Mouse (Mus musculus): ENCODE data around the gene Mea1.
A peak's percentile ranks its signal among the peaks of the same experiment; 100 is the strongest.

Gene Mea1

GRCm38 (mm10) chr17:46678416-46678815 lies at the start of gene Mea1:
Gene Mea1 (plus strand): TSS chr17:46678793.
- DNase-seq (ENCODE audit: low spot score in 2 of 2), result no peak

DNA sequence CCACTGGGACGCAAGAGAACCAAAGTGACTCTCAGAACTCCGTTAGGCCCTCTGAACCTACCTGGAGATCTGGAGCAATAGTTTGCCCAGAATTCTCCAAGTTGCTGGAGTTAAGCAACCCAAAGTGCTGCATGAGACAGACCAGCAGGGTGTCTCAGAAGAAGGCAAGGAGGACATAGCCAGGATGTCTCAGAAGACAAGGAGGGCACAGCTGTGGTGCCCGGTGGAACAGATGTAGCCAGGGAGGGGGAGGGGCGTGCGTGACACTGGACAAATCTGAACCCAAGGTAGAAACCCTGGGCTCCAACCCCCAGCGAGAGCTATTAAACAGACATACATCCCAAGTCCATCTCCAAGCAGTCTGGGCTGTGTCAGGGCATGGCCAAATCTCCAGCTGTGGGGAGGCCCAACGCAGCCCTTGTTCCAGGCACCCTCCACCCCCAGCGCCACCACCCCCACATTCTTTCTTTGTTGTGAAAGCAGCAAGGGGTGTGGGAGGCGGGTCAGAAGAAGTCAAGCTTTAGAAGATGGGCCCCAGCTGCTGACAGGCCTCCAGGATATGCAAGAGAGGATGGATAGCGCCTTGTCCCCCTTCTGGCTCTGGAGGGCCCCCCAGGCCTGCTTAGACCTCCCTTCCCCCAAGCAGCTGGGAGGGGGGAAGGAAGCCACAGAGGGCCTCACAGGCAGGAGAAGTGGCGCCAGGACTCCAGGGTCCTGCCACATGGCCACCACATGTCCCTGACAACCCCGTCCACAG lies 48.7 kb upstream of the Mea1 start:
- DNase-seq (ENCODE audit: low spot score in 2 of 2), result no peak

- DNase-seq (ENCODE audit: low spot score in 2 of 2), result peak; percentile 74 to 76
Measured at GRCm38 (mm10) chr17:46636831-46637523, 41.6 kb upstream of the Mea1 start.

- DNase-seq (ENCODE audit: low spot score in 2 of 2), result no peak
Measured at GRCm38 (mm10) chr17:46639929-46640328, 38.7 kb upstream of the Mea1 start.

- DNase-seq (ENCODE audit: low spot score in 2 of 2), result no peak
Measured at GRCm38 (mm10) chr17:46642060-46642459, 36.5 kb upstream of the Mea1 start.

DNA sequence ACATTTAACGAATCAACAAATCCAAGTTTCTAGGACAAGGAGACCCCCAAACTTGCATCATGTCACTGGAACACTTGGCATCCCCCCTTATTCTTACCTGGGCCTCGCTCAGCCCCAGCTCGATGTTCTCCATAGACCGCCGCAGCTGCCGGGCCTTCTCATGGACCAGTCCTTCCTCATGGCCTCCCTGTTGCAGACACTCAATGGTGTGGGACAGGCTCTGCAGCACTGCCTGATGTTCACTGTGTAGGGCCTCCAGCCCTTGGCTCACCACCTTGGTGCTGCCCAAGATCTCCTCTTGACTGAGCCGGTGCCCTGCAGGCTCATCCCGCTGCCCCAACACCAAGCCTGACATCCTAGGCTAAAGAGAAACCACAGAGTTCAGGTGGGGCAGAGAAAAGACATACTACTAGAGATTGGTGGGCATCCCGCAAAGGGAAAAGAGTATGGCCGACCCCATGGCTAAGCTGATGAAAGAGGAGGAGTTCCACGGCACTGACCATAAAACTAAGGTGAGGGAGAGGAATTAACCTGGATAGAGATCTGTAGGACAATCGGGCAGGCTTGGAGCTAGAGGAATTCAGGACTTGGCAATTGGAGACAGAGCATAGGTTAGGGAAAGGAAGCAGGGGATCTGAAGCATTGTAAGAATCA lies 34.3 kb upstream of the Mea1 start:
- DNase-seq (ENCODE audit: low spot score in 2 of 2), result no peak

DNA sequence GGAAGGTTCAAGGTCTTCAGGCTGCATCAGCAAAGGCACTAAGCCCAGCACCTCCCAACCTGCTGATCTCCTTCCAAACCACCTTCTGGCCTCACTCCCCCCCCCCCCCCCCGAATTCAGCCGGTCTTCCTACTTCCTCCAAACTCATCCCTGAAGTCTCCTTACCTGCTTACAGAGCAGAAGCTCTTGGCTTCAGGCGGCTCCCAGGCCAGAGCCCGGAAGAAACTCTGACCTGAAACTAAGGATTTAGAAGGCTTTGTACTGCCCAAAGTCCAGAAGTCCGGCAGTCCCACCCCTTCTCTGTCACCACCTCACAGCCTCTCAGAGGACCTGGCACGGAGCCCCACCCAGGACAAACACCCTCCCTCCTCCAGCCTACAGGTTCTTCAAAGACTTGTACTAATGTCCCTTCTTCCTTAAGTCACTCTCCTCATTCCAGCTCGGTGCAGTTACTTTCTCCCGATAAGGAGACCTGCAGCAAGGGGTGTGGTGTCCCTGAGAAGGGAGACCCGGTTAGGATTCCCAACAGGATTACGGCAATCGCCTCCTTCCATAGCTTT lies 33.6 kb upstream of the Mea1 start:
- no peak for DNase-seq (ENCODE audit: low spot score in 2 of 2)

DNA sequence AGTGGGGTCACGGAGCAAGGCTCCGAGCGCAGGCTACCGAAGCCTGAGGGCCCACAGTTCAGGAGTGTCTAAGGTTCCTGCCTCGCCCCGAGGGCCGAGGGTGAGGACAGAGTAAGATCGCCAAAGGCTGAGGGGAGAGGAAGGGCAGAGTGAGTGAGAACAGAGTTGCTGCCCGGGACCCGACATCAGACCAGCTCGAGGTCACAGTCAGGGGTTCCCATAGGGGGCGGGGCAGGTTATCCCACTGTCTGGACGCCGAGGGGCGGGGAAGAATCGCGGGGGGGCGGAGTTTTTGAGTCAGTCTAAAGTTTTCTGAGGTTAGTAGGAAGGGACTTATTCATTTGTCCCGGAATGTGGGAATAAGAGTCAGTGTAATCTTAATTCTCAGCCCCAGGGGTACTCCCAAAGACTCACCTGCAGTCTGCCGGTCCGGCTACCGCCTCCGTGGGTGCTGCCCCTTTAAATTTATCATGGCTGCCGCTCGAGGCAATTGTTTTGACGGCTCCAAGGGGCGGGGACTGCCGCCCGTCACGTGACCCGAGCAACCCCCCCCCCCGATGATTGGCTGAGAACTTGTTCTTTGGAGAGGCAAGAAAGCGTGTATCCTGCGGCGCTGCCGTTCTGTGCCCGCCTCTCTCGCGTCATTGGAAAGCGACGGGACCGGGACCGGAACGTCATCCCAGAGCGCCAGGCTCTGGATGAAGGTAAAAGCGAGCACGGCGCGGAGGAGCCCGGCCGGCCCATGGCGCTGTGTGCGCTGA lies 32.9 kb upstream of the Mea1 start, which contains the start of the genes Klc4 and Mrpl2:
Gene Klc4, minus strand, starts transcription at position 462 of the 761 bp plus-strand sequence.
Gene Mrpl2, plus strand, starts transcription at position 669 of the 761 bp plus-strand sequence.
- DNase-seq (ENCODE audit: low spot score in 2 of 2), result peak; percentile 99

- DNase-seq (ENCODE audit: low spot score in 2 of 2), result no peak
Measured at GRCm38 (mm10) chr17:46646322-46646662, 32.3 kb upstream of the Mea1 start.

DNA sequence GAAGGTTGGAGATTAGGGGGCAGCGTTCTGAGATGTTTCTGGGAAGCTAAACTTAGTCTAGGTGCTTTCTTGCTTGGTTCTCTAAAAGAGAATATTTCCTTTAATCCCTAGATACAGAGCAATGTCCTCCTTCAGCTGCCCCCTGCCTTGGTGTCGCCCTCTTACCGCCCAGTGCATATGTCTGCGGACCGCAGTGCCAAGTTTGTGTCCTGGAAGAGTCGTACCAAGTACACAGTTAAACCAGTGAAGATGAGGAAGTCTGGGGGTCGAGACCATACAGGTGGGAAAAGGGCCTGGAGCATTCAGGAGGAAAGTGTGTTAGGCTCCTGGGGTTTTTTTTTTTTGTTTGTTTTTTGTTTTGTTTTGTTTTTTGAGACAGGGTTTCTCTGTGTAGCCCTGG lies 31.3 kb upstream of the Mea1 start:
- no peak for DNase-seq (ENCODE audit: low spot score in 2 of 2)

- DNase-seq (ENCODE audit: low spot score in 2 of 2), result no peak
Measured at GRCm38 (mm10) chr17:46648436-46648835, 30.2 kb upstream of the Mea1 start.

GRCm38 (mm10) chr17:46649811-46650210 lies 28.8 kb upstream of the Mea1 start:
- DNase-seq (ENCODE audit: low spot score in 2 of 2), result no peak

DNA sequence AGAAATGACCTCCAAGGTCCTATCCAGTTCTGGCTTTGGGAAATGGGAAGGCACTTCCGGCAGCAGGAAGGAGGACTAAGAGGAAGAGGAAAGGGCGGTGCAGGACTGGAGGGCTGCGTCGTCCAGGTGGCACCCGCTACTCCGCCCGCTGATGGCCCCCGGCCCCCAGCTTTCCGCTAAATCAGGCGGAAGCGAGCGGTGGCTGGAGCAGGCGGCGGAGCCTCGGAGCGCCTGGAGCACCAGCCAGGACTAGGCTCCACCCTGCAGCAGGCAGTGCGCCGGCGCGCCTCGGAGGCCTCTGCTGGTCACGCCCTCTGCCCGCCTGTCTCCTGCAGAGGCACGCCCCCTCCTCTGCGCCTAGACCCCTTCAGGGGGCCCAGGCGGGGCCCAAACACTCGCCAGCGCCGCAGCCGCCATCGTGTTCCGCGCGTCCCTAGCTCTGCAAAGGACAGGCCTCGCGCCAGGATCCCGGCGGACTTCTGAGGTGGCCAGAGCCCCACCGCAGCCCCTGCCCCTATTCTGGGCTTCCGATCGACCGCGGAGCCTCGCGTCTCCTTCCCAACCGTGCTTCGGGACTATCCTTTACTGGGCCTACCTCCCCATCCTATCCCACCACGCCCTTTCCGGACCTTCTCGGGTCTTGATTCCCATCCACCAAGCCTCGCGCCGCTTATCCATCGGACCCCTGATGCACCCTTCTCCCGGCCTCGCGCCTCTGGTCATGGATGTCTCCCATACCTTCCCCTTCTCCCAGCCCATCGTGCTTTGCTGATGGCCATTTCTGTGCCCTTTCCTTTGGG lies 28.2 kb upstream of the Mea1 start, which contains the start of gene Cul7:
Gene Cul7, plus strand, starts transcription at position 106 of the 800 bp plus-strand sequence.
- DNase-seq (ENCODE audit: low spot score in 2 of 2), result peak; percentile 96 to 97

GRCm38 (mm10) chr17:46651292-46651691 lies 27.3 kb upstream of the Mea1 start:
- no peak for DNase-seq (ENCODE audit: low spot score in 2 of 2)

GRCm38 (mm10) chr17:46651755-46652547 lies 26.6 kb upstream of the Mea1 start:
- DNase-seq (ENCODE audit: low spot score in 2 of 2), result no peak

- no peak for DNase-seq (ENCODE audit: low spot score in 2 of 2)
Measured at GRCm38 (mm10) chr17:46656054-46656453, 22.5 kb upstream of the Mea1 start.

DNA sequence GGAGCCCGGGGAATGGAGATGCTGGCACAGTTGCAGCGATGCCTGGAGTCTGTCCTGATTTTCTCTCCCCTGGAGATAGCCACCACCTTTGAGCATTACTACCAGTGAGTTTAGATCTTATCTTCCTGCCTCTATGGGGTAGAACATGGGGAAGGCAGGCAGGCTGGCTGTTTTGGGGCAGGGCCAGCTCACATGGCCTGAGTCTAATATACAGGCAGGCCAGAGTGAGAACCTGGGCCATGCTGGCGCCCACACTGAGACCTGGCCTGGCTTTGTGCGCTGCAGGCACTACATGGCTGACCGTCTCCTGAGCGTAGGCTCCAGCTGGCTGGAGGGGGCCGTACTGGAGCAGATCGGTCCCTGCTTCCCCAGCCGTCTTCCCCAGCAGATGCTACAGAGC lies 17.2 kb upstream of the Mea1 start:
- DNase-seq (ENCODE audit: low spot score in 2 of 2), result no peak

DNA sequence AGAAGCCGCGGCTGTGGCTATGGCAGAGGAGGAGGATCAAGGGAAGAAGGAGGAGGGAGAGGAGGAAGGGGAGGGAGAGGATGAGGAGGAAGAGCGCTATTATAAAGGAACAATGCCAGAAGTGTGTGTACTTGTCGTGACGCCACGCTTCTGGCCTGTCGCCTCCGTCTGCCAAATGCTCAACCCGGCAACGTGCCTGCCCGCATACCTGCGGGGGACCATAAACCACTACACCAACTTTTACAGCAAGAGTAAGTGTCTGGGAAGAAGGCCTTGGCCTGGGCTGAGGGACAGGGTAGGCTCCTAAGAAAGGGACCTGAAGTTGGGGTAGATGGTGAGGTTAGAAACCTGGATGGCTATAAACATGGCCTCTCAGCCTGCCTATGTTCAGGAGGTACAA lies 16.6 kb upstream of the Mea1 start:
- no peak for DNase-seq (ENCODE audit: low spot score in 2 of 2)

DNA sequence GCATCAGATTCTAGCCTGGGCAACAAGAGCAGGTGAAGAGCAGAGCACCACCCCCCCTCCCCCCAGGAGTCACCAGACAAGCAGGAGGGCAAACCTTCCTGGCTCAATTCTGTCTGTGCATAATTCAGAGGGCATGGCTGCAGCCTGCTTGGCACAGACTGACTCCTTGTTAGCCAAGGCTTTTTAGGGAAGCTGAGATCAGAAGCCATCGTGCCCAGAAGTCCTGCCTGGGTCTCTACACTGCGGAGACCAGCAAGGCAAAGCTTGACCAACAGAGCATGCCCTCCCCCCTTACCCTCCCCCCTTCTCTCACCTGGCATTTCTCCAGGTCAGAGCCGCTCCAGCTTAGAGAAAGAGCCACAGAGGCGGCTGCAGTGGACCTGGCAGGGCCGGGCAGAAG lies 15.9 kb upstream of the Mea1 start:
- no peak for DNase-seq (ENCODE audit: low spot score in 2 of 2)

GRCm38 (mm10) chr17:46667712-46668111 lies 10.9 kb upstream of the Mea1 start:
- no peak for DNase-seq (ENCODE audit: low spot score in 2 of 2)
